Mouse (Mus musculus) testis, postnatal 10 days (tissue): ENCODE data around the gene Polr3h.

Source experiments
- DNase-seq: peaks from one replicate; pipeline ENCODE4 v3.0.0; 2021; ENCODE audit warnings: low spot score

Polr3h gene

DNA sequence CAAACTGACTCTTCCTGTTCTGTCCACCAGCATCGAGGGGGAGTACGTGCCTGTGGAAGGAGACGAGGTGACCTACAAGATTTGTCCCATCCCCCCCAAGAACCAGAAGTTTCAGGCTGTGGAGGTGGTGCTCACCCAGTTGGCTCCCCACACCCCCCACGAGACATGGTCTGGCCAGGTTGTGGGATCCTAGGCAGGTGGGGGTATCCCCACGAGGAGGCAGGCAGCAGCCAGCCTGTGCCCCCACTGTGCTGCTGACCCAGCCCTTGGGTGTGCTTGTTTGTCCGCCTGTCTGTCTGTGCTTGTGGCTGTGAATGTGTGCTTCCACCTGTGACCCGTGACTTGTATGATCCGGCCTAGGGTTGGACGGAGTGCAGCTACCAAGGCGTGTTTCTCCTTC lies 23.0 kb upstream of the Polr3h start:
- DNase-seq, result no peak

GRCm38 (mm10) chr15:81943176-81943749 lies 17.2 kb upstream of the Polr3h start:
- DNase-seq, result no peak

- no peak for DNase-seq
These were observed 15.0 kb upstream of the Polr3h start for GRCm38 (mm10) chr15:81941010-81941409.

GRCm38 (mm10) chr15:81940219-81940618 lies 14.2 kb upstream of the Polr3h start:
- DNase-seq, result no peak

DNA sequence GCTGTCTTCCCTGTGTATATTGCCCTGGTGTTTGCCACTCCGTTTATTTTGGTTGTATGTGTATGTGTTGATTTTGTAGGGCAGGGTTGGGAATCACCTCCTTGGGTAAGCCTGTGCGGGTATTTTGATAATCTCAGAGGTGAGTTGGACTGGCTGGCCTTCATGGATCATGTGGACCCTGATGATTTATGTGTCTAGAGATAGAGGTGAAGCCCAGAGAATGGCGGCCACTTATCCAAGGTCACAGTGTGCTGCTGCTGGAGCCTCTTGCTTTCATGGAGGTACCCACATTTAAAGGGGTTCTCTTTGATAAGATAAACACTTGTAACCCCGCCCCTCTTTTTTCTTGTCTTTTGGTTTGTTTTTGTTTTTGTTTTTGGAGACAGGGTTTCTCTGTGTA lies 13.7 kb upstream of the Polr3h start:
- DNase-seq, result no peak

DNA sequence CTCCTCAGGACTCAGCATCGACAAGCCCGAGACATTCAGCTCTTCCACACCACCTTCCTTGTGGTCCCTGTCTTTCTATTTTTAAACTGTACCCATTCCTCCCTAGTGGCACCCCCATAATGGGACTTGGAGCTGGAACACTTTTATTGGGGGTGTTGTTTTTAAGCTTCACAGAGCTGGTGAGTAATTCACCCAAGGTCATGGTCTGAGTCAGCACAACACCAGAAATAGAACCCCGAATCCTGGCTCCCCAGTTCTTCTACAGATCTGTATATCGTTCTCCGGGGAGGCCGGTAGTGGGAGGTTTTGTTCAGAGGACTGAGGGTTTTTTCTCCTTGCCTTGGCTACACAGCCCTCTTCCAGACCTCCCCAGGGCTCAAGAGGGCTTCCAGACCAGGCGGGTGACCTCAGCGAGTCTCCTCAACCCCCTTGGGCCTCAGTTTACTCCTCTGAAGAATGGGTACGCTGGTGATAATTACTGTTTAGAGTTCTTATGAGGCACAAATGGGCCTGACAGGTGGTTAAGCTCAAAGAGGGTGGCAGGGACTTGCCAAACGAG lies 13.2 kb upstream of the Polr3h start:
- no peak for DNase-seq

GRCm38 (mm10) chr15:81938246-81938645 lies 12.2 kb upstream of the Polr3h start:
- DNase-seq, result peak; percentile 72

DNA sequence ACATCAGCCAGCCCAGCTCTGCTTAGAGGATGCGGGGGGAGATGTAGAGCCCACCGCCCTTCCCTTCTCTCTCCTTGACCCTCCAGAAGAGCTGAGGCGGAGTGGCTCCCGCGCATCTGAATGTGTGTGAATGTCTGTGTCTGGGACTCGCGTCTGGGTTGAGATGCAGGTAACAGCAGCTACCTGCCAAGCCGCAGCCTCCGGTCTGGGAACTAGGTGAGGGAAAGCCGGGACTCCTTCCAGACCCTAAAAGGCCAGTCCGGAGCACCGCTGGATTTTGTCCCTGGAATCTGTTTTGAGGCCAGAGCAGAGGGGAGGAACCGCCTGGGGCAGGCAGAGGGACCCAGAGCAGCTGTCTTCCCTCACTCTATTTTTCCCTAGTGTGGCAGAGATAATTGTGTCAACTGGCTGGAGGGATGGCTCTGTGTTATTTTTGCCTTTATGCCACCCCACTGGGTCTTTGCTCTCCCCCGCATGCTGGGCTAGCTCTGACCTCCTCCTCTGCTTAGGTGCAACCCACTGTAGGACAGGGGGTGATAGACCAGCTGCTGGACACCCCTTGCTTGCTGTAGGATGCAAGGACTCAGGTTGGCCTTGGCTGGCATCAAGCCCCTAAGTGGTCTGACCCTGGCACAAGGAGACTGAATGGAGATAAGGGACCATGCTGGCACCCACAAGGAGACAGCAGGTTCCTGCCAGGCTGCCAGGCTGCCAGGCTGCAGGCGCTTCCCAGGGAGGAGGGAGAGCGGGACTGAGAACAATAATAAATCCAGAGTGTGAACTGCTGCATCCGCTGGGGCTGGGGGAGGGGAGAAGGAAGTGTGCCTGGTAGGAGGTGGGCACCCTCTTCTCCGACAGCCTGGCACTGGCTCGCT lies 11.3 kb upstream of the Polr3h start:
- peak; percentile 81 for DNase-seq

DNA sequence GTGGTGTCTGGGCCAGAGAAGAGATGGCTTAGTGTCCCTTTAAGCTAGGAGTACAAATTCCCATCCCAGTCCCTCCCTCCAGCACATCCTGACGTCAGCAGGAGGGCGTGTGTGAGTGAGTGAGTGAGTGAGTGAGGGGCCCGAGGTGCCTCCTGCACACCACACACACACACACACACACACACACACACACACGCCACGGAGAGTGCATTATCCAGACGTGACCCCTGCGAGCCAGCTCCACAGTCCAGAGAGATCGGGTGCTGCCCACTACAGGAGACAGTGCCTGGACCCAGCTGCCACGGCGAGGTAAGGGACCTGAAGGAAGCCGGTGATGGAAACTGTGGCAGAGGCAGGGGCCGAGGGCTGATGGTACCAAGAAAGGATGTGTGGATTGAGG lies 10.6 kb upstream of the Polr3h start, which contains the start of gene Csdc2:
TSS of gene Csdc2 (plus strand) at position 81 of the 400 bp plus-strand sequence.
- DNase-seq, result peak; percentile 76

DNA sequence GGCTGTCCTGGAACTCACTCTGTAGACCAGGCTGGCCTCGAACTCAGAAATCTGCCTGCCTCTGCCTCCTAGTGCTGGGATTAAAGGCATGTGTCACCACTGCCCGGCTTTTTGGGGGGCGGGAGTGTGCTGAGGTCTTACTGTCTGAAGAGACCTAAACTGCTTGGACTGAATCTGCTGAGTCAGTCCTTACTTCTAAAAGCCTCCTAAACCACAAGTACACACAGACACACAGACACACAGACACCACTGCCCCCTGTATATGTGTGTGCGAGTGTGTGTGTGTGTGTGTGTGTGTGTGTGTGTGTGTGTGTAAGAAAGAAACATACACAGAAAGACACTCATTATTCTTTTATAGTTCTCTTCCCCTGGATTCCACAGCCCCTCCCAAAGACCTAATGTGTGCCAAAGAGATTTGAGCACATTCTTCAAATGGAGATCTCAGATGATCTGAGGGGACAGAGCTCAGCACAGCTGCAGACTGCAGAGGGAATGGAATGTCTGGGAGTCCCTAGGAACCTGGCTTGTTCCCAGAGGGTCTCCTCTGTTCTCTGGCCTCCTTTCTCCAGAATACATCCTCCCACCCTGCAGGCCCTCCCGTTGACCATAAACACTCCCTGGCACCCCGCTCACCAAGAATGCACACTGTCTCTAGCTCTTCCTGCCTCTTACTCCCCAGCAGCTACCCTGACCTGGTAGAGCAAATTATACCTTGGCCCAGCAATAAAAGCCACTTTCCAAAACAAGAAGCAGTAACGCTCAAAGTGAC lies 10.0 kb upstream of the Polr3h start:
- no peak for DNase-seq

DNA sequence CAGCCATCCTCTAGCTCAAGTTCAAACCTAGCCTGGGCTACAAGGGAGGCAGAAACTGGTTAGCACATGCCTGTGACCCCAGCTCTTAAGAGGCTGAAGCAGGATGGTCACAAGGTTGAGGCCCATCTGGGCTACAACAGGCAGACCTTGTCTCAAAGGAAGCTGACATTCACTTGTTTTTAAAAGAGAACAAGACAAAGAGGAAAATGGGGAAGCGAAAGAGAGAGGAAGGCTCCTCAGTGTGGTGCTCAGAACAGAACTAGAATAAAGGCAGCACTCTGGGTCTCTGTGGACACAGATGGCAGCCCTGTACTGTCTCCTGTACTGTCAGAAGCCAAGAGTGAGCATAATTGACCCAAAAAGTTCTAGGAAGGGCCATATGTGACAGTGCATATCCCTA lies 7.9 kb upstream of the Polr3h start:
- DNase-seq, result no peak

- no peak for DNase-seq
These were observed 7.0 kb upstream of the Polr3h start for GRCm38 (mm10) chr15:81932951-81933470.

DNA sequence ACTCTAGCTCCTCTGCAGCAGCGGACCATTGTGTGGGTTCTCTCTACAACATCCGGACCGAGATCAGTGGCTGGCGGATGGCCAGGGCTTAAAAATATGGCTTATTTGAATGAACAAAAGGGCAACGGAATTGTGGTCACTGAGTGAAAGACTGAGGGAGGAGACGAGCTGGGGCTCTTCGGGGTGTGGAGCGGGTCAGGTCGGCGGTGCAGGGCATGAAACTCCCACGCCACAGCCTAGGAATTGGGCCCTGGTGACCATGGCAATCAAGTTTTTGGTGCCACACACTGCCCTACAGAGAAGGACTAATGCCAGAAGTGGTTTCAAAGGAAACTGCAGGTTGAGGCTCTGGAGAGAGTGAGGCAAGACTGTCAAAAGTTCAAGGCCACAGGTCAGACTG lies 2.2 kb upstream of the Polr3h start:
- DNase-seq, result peak; percentile 71

DNA sequence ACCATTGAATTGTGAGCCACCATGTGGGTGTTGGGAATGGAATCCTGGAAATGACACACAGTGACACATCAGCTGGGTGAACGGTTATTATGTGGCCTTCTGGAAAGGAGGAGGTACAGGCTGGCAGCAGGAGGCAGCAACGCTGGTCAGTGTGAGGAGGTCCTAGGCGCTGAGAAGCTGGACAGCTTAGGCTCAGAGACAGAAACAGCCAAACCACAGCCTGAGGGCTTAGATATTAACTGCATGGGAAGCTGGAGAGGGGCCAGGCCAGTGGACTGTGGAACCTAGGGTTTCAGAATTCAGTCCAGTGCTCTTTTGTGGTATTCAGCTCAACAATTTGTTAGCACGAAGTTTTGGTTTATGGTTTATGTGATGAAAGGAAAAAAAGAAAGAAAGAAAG lies 1.7 kb upstream of the Polr3h start:
- peak; percentile 67 for DNase-seq

DNA sequence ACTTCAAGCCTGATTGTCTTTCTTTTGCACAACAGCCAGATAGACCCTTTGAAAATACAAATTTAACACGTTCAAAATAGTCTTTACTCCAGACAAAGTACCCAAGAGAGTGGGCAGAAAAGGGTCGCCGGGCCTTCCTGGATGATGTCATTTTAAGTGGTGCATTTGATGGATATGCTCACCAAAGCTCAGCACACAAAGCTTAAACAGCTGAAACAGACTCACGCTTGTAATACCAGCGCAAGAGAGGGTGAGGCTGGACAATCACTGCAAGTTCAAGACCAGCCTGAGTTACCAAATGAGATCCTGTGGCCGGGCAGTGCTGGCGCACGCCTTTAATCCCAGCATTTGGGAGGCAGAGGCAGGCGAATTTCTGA lies 394 bp upstream of the Polr3h start:
- no peak for DNase-seq

- no peak for DNase-seq
These were observed 1.1 kb downstream of the Polr3h start for GRCm38 (mm10) chr15:81924933-81925332.

- no peak for DNase-seq
These were observed 4.8 kb downstream of the Polr3h start for GRCm38 (mm10) chr15:81921255-81921654.

GRCm38 (mm10) chr15:81920546-81921217 lies 5.4 kb downstream of the Polr3h start:
- DNase-seq, result no peak

GRCm38 (mm10) chr15:81919062-81919461 lies 7.0 kb downstream of the Polr3h start:
- no peak for DNase-seq

DNA sequence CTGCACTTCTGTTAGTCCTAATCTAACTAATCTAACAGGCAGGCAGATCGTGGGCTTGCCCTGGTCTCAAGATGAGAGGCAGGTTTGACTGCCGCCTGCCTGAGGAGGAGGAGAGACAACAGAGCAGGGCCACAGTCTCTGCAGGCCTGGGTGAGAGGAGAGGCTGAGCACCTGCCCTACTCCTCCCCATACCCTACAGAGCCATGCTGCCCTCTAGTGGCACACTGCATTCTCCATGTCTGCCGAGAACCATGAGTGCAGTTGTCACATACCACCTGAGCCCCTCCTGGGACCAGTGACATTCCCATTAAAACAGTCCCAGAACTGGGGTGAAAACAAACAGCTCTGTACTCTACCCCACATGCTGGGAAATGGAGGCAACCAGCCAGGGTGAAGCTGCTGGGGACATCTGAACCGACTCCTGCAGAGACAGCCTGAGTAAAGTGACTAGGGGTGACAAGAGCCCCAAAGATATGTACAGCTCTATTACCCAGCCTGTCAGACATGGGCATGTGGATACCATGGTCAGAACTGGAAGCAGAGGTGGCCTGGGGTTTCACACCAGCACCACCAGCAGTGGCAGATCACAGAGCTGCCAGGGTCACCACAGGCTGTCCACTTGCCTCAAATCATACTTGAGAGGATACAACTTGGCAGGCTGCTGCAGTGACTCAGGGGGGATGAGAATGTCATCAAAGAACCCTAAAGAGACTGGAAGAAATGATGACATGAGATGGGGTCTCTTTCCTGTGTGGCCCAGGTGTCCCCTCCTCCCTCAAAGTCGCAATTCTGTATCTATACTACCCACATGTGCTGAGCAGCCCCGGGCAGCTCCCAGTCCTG lies 8.2 kb downstream of the Polr3h start:
- peak; percentile 85 for DNase-seq

DNA sequence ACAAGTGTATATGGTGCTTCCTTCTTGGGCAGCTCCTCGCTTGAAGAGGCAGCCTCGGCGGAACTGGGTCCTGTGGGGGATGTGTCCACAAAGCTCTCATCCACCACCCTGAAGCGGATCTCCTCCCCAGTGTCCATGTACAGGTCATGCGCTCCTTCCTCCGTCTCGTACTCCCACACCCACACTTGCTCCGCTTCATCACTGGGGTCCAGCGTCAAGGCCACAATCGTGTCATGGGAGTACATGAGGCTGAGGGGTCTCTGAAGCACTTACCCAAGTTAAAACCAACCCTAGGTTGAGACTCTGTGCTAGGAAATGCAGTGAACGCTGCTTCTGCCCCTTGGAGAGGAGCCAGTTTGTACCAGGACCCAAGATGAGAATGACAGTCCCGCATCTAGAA lies 8.8 kb downstream of the Polr3h start:
- no peak for DNase-seq
